Mouse (Mus musculus): ENCODE data around the gene Lhpp.

DNA sequence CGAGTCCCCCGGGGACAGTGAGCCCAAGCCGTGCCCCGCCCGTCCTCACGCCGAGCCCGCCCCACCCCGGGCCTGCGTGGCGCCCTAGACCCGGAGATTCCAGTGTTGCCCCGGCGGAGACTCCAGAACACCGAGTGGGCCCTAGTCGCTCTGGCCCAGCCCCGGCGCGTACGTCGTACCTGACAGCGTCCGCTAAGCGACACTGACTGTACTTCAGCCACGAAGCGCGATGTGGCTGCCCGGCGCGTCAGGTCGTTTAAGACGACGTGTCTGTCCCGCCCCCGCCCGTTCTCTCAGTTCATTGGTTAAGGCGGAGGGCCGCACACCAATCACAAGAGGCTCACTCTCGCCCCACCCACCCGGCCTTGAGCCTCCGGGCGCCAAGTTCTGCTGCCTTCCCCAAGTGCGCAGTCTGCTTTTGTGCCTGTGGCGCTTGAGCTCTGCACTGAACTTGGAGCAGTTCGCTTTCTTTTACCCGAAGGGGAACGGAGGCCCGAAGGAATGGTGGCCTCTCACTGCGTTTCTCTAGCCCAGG lies 34.3 kb upstream of the Lhpp start, which contains the start of gene Oat:
- no peak for TF ChIP-seq CTCF (IDR thresholded peaks at IDR 0.05; ENCODE audit: low read depth)
- no peak for TF ChIP-seq EP300 (IDR thresholded peaks at IDR 0.05; ENCODE audit: low read depth)
